Mouse (Mus musculus): ENCODE data around the gene Opalin. TPM values are rescaled to one million over a fixed set of nuclear protein-coding genes. Genes with fewer than 3 reads are reported as not detected.

Opalin gene
- polyA plus RNA-seq, 1 experiment from 2014 or later, result not detected

GRCm38 (mm10) chr19:41053530-41053929 lies 23.4 kb downstream of the Opalin start:
- Histone ChIP-seq H3K27ac (ENCODE audit: low read length) (no peak overlapping the region), H3K4me2 (ENCODE audit: low read length) (no peak overlapping the region)
- WGBS, result 40% methylated on average over 10 of the region's 10 CpGs

GRCm38 (mm10) chr19:41052247-41052646 lies 24.7 kb downstream of the Opalin start:
- H3K36me3 ChIP-seq (ENCODE audit: control insufficient read depth, insufficient read depth, low read length), result no peaks in the 10 kb centered on the region
- ATAC-seq, result no peak
- H3K4me3 ChIP-seq (ENCODE audit: low read depth, low read length), result no peak overlapping the region
- no peak overlapping the region for H3K27ac ChIP-seq (ENCODE audit: low read length)
- H3K4me2 ChIP-seq (ENCODE audit: low read length), result no peak overlapping the region
- WGBS, result 77% methylated on average over 5 of the region's 5 CpGs
- no peak overlapping the region for H3K9ac ChIP-seq (ENCODE audit: low read depth, low read length)
- no peaks in the 10 kb centered on the region for H3K9me3 ChIP-seq (replicated peaks; ENCODE audit: control insufficient read depth, low read length, poor library complexity, severe bottlenecking)
- H3K27me3 ChIP-seq (ENCODE audit: control insufficient read depth, insufficient read depth, low read depth, low read length), result no peaks in the 10 kb centered on the region
- no peaks in the 10 kb centered on the region for H3K4me1 ChIP-seq (ENCODE audit: control insufficient read depth, insufficient read depth, low read length)

More at GRCm38 (mm10) chr19:41053530-41053929, 23.4 kb downstream of the Opalin start:
- H3K27me3 ChIP-seq (ENCODE audit: control insufficient read depth, insufficient read depth, low read depth, low read length), result no peaks in the 10 kb centered on the region
- H3K9me3 ChIP-seq (replicated peaks; ENCODE audit: control insufficient read depth, low read length, poor library complexity, severe bottlenecking), result no peaks in the 10 kb centered on the region
- no peaks in the 10 kb centered on the region for H3K4me1 ChIP-seq (ENCODE audit: control insufficient read depth, insufficient read depth, low read length)
- no peak for ATAC-seq
- H3K9ac ChIP-seq (ENCODE audit: low read depth, low read length), result no peak overlapping the region
- no peak overlapping the region for H3K4me3 ChIP-seq (ENCODE audit: low read depth, low read length)
- no peaks in the 10 kb centered on the region for H3K36me3 ChIP-seq (ENCODE audit: control insufficient read depth, insufficient read depth, low read length)

GRCm38 (mm10) chr19:41051714-41052113 lies 25.2 kb downstream of the Opalin start:
- Histone ChIP-seq H3K36me3 (ENCODE audit: control insufficient read depth, insufficient read depth, low read length) (no peaks in the 10 kb centered on the region), H3K4me2 (ENCODE audit: low read length) (no peak overlapping the region), H3K27ac (ENCODE audit: low read length) (no peak overlapping the region), H3K27me3 (ENCODE audit: control insufficient read depth, insufficient read depth, low read depth, low read length) (no peaks in the 10 kb centered on the region), H3K4me1 (ENCODE audit: control insufficient read depth, insufficient read depth, low read length) (no peaks in the 10 kb centered on the region), H3K9me3 (replicated peaks; ENCODE audit: control insufficient read depth, low read length, poor library complexity, severe bottlenecking) (no peaks in the 10 kb centered on the region), H3K9ac (ENCODE audit: low read depth, low read length) (no peak overlapping the region), H3K4me3 (ENCODE audit: low read depth, low read length) (no peak overlapping the region)
- 87% methylated on average over 1 of the region's 1 CpGs for WGBS
- ATAC-seq, result no peak

GRCm38 (mm10) chr19:41048187-41048559 lies 28.7 kb downstream of the Opalin start:
- Histone ChIP-seq H3K27me3 (ENCODE audit: control insufficient read depth, insufficient read depth, low read depth, low read length) (no peaks in the 10 kb centered on the region), H3K4me2 (ENCODE audit: low read length) (no peak overlapping the region), H3K9ac (ENCODE audit: low read depth, low read length) (no peak overlapping the region), H3K4me1 (ENCODE audit: control insufficient read depth, insufficient read depth, low read length) (no peaks in the 10 kb centered on the region), H3K36me3 (ENCODE audit: control insufficient read depth, insufficient read depth, low read length) (no peaks in the 10 kb centered on the region), H3K4me3 (ENCODE audit: low read depth, low read length) (no peak overlapping the region), H3K9me3 (replicated peaks; ENCODE audit: control insufficient read depth, low read length, poor library complexity, severe bottlenecking) (no peaks in the 10 kb centered on the region), H3K27ac (ENCODE audit: low read length) (no peak overlapping the region)
- ATAC-seq, result no peak
- 88% methylated on average over 3 of the region's 3 CpGs for WGBS

- no peak overlapping the region for H3K27ac ChIP-seq (ENCODE audit: low read length)
- no peaks in the 10 kb centered on the region for H3K4me1 ChIP-seq (ENCODE audit: control insufficient read depth, insufficient read depth, low read length)
- WGBS, result 76% methylated on average over 9 of the region's 9 CpGs
- no peak for ATAC-seq
- no peaks in the 10 kb centered on the region for H3K9me3 ChIP-seq (replicated peaks; ENCODE audit: control insufficient read depth, low read length, poor library complexity, severe bottlenecking)
- no peak overlapping the region for H3K4me3 ChIP-seq (ENCODE audit: low read depth, low read length)
- no peak overlapping the region for H3K4me2 ChIP-seq (ENCODE audit: low read length)
- no peak overlapping the region for H3K9ac ChIP-seq (ENCODE audit: low read depth, low read length)
- no peaks in the 10 kb centered on the region for H3K36me3 ChIP-seq (ENCODE audit: control insufficient read depth, insufficient read depth, low read length)
- no peaks in the 10 kb centered on the region for H3K27me3 ChIP-seq (ENCODE audit: control insufficient read depth, insufficient read depth, low read depth, low read length)
These were observed 29.3 kb downstream of the Opalin start for GRCm38 (mm10) chr19:41047437-41048186.

GRCm38 (mm10) chr19:41045091-41045770 lies 31.7 kb downstream of the Opalin start:
- Histone ChIP-seq H3K4me1 (ENCODE audit: control insufficient read depth, insufficient read depth, low read length) (no peaks in the 10 kb centered on the region), H3K27ac (ENCODE audit: low read length) (no peak overlapping the region), H3K9ac (ENCODE audit: low read depth, low read length) (no peak overlapping the region), H3K9me3 (replicated peaks; ENCODE audit: control insufficient read depth, low read length, poor library complexity, severe bottlenecking) (no peaks in the 10 kb centered on the region), H3K4me2 (ENCODE audit: low read length) (no peak overlapping the region), H3K27me3 (ENCODE audit: control insufficient read depth, insufficient read depth, low read depth, low read length) (no peaks in the 10 kb centered on the region), H3K4me3 (ENCODE audit: low read depth, low read length) (no peak overlapping the region), H3K36me3 (ENCODE audit: control insufficient read depth, insufficient read depth, low read length) (no peaks in the 10 kb centered on the region)
- no peak for ATAC-seq
- WGBS, result 56% methylated on average over 10 of the region's 10 CpGs

- no peak for ATAC-seq
- WGBS, result 86% methylated on average over 7 of the region's 7 CpGs
- H3K4me2 ChIP-seq (ENCODE audit: low read length), result no peak overlapping the region
- no peak overlapping the region for H3K9ac ChIP-seq (ENCODE audit: low read depth, low read length)
- H3K4me3 ChIP-seq (ENCODE audit: low read depth, low read length), result no peak overlapping the region
- no peaks in the 10 kb centered on the region for H3K36me3 ChIP-seq (ENCODE audit: control insufficient read depth, insufficient read depth, low read length)
- H3K27me3 ChIP-seq (ENCODE audit: control insufficient read depth, insufficient read depth, low read depth, low read length), result no peaks in the 10 kb centered on the region
- H3K27ac ChIP-seq (ENCODE audit: low read length), result no peak overlapping the region
- H3K9me3 ChIP-seq (replicated peaks; ENCODE audit: control insufficient read depth, low read length, poor library complexity, severe bottlenecking), result no peaks in the 10 kb centered on the region
- no peaks in the 10 kb centered on the region for H3K4me1 ChIP-seq (ENCODE audit: control insufficient read depth, insufficient read depth, low read length)
These were observed 37.8 kb downstream of the Opalin start for GRCm38 (mm10) chr19:41039110-41039509.

- Histone ChIP-seq H3K27me3 (ENCODE audit: control insufficient read depth, insufficient read depth, low read depth, low read length) (no peaks in the 10 kb centered on the region), H3K4me2 (ENCODE audit: low read length) (no peak overlapping the region), H3K4me3 (ENCODE audit: low read depth, low read length) (no peak overlapping the region), H3K9me3 (replicated peaks; ENCODE audit: control insufficient read depth, low read length, poor library complexity, severe bottlenecking) (no peaks in the 10 kb centered on the region), H3K36me3 (ENCODE audit: control insufficient read depth, insufficient read depth, low read length) (no peaks in the 10 kb centered on the region), H3K4me1 (ENCODE audit: control insufficient read depth, insufficient read depth, low read length) (no peaks in the 10 kb centered on the region), H3K27ac (ENCODE audit: low read length) (no peak overlapping the region), H3K9ac (ENCODE audit: low read depth, low read length) (no peak overlapping the region)
- no peak for ATAC-seq
- WGBS, result 88% methylated on average over 4 of the region's 4 CpGs
These were observed 40.9 kb downstream of the Opalin start for GRCm38 (mm10) chr19:41035809-41036551.

- H3K36me3 ChIP-seq (ENCODE audit: control insufficient read depth, insufficient read depth, low read length), result no peaks in the 10 kb centered on the region
- no peaks in the 10 kb centered on the region for H3K27me3 ChIP-seq (ENCODE audit: control insufficient read depth, insufficient read depth, low read depth, low read length)
- no peak overlapping the region for H3K4me3 ChIP-seq (ENCODE audit: low read depth, low read length)
- no peak overlapping the region for H3K9ac ChIP-seq (ENCODE audit: low read depth, low read length)
- H3K27ac ChIP-seq (ENCODE audit: low read length), result no peak overlapping the region
- 88% methylated on average over 6 of the region's 6 CpGs for WGBS
- H3K9me3 ChIP-seq (replicated peaks; ENCODE audit: control insufficient read depth, low read length, poor library complexity, severe bottlenecking), result no peaks in the 10 kb centered on the region
- no peak for ATAC-seq
- H3K4me2 ChIP-seq (ENCODE audit: low read length), result no peak overlapping the region
- H3K4me1 ChIP-seq (ENCODE audit: control insufficient read depth, insufficient read depth, low read length), result no peaks in the 10 kb centered on the region
These were observed 45.0 kb downstream of the Opalin start for GRCm38 (mm10) chr19:41031869-41032268.
